ENCODE assay signal across 9 mouse cellular contexts in genomic region chr1:7777191-7778044, GRCm38 (mm10).
DNase-seq lines count a peak whose midpoint lies in the region; ATAC-seq and TF ChIP-seq lines count a peak whose summit lies in the region.
"Had no signal": no experiment of that assay in that cellular context is flagged by ENCODE, and none has a peak within 500 bp of the region (broad histone marks: within the 10 kb centered on the region; RNA-seq: fewer than 3 reads in every experiment).

No protein-coding gene starts in this region.

- H3K9ac ChIP-seq in kidney, embryonic 16.5 days (replicated peaks; ENCODE audit: low read length): no peak overlapping the region
- no peak overlapping the region for H3K9ac ChIP-seq in forebrain, embryonic 12.5 days
- no peak overlapping the region for H3K9ac ChIP-seq in limb, embryonic 13.5 days
- no peak overlapping the region for H3K9ac ChIP-seq in neural tube, embryonic 14.5 days (replicated peaks; ENCODE audit: low read depth, low read length)

- H3K9me3 ChIP-seq in kidney, embryonic 16.5 days (ENCODE audit: low read length): no peaks in the 10 kb centered on the region
- no peaks in the 10 kb centered on the region for H3K9me3 ChIP-seq in forebrain, embryonic 12.5 days
- no peaks in the 10 kb centered on the region for H3K9me3 ChIP-seq in limb, embryonic 13.5 days
- no peaks in the 10 kb centered on the region for H3K9me3 ChIP-seq in neural tube, embryonic 14.5 days (ENCODE audit: control insufficient read depth, low read length)

- peaks cover 14% of the 10 kb centered on the region for H3K4me1 ChIP-seq in kidney, embryonic 16.5 days (ENCODE audit: insufficient read depth, low read length)
- H3K4me1 ChIP-seq in forebrain, embryonic 12.5 days: peaks cover 7% of the 10 kb centered on the region
- peaks cover 11% of the 10 kb centered on the region for H3K4me1 ChIP-seq in limb, embryonic 13.5 days
- H3K4me1 ChIP-seq in neural tube, embryonic 14.5 days (ENCODE audit: control insufficient read depth, insufficient read depth, low read length): no peaks in the 10 kb centered on the region

- intact Hi-C loops in gastrocnemius, postnatal 36 days (cut with DNase I): no loop called here

- H3K27ac ChIP-seq in kidney, embryonic 16.5 days (ENCODE audit: low read length): 0 out of 2 replicates have a peak overlapping the region, but pooled peaks have one; percentile 38
- H3K27ac ChIP-seq in forebrain, embryonic 12.5 days: no peak overlapping the region
- H3K27ac ChIP-seq in limb, embryonic 13.5 days: no peak overlapping the region
- no peak overlapping the region for H3K27ac ChIP-seq in neural tube, embryonic 14.5 days (ENCODE audit: low read depth, low read length)
- H3K27ac ChIP-seq in layer of hippocampus, adult 2 months: no peak overlapping the region

- no peak for DNase-seq in kidney, adult 11 months
- no peak for DNase-seq in layer of hippocampus, adult 2 months (ENCODE audit: low spot score in 2 of 2)
- DNase-seq in gastrocnemius, postnatal 36 days: no peak
- no peak for DNase-seq in right cerebral cortex, postnatal 4 days
- DNase-seq: cerebellum, adult 11-12 months had no signal

- no peak overlapping the region for H3K4me3 ChIP-seq in kidney, embryonic 16.5 days (ENCODE audit: low read length)
- H3K4me3 ChIP-seq in forebrain, embryonic 12.5 days (replicated peaks): no peak overlapping the region
- peak overlapping the region; percentile 13; the same call in 1 of the 2 replicates for H3K4me3 ChIP-seq in limb, embryonic 13.5 days
- no peak overlapping the region for H3K4me3 ChIP-seq in neural tube, embryonic 14.5 days (ENCODE audit: low read depth, low read length)
- no peak overlapping the region for H3K4me3 ChIP-seq in layer of hippocampus, adult 2 months

- peak; percentile 92 for ATAC-seq in kidney, embryonic 16.5 days (ENCODE audit: low FRiP score, low TSS enrichment)
- ATAC-seq in forebrain, embryonic 12.5 days (ENCODE audit: low FRiP score): peak; percentile 85
- ATAC-seq in limb, embryonic 13.5 days (ENCODE audit: low FRiP score, low read depth): peak; percentile 89
- peak; percentile 38; the same call in 1 of the 2 replicates for ATAC-seq in neural tube, embryonic 14.5 days (ENCODE audit: low read depth)

- no peak for TF ChIP-seq CTCF in layer of hippocampus, adult 2 months (conservative IDR thresholded peaks at IDR 0.05)

- no peaks in the 10 kb centered on the region for H3K27me3 ChIP-seq in kidney, embryonic 16.5 days (ENCODE audit: insufficient read depth, low read length)
- no peaks in the 10 kb centered on the region for H3K27me3 ChIP-seq in forebrain, embryonic 12.5 days
- no peaks in the 10 kb centered on the region for H3K27me3 ChIP-seq in limb, embryonic 13.5 days
- H3K27me3 ChIP-seq in neural tube, embryonic 14.5 days (ENCODE audit: control insufficient read depth, insufficient read depth, low read length): no peaks in the 10 kb centered on the region

- peak overlapping the region; percentile 31 for H3K4me2 ChIP-seq in kidney, embryonic 16.5 days (replicated peaks; ENCODE audit: low read depth, low read length)
- peak overlapping the region; percentile 4; the same call in 1 of the 2 replicates for H3K4me2 ChIP-seq in forebrain, embryonic 12.5 days
- peak overlapping the region; percentile 41 for H3K4me2 ChIP-seq in limb, embryonic 13.5 days (replicated peaks)
- no peak overlapping the region for H3K4me2 ChIP-seq in neural tube, embryonic 14.5 days (ENCODE audit: low read depth, low read length)

- 4% methylated on average over 11 of the region's 11 CpGs for WGBS in kidney, embryonic 16.5 days
- 8% methylated on average over 11 of the region's 11 CpGs for WGBS in forebrain, embryonic 12.5 days
- 5% methylated on average over 11 of the region's 11 CpGs for WGBS in limb, embryonic 13.5 days
- 5% methylated on average over 11 of the region's 11 CpGs for WGBS in neural tube, embryonic 14.5 days

- H3K36me3 ChIP-seq in kidney, embryonic 16.5 days (ENCODE audit: insufficient read depth, low read length): no peaks in the 10 kb centered on the region
- H3K36me3 ChIP-seq in forebrain, embryonic 12.5 days (replicated peaks): no peaks in the 10 kb centered on the region
- H3K36me3 ChIP-seq in limb, embryonic 13.5 days: no peaks in the 10 kb centered on the region
- no peaks in the 10 kb centered on the region for H3K36me3 ChIP-seq in neural tube, embryonic 14.5 days (ENCODE audit: control insufficient read depth, insufficient read depth, low read length)

Comparison
In these comparisons a context has a peak if more than half of its experiments do, and no peak if none do; other contexts are left out.
1. ATAC-seq: peak in every context shown above with its lines; median percentile 92 in kidney, embryonic 16.5 days; 89 in limb, embryonic 13.5 days; 85 in forebrain, embryonic 12.5 days; 38 in neural tube, embryonic 14.5 days.